Mouse (Mus musculus) heart, postnatal 0 days (tissue): ENCODE results near the gene Nbeal2. TPM values are rescaled to one million over a fixed set of nuclear protein-coding genes. Genes with fewer than 3 reads are reported as not detected.

Experiments
- ATAC-seq: fragments of 200-750 bp; cut with Nextera tagmentation; 2 replicates; pipeline ENCODE4 v1.8.0; 2017; ENCODE audit warnings: low read depth, moderate number of reproducible peaks, moderate library complexity; ENCODE audit not compliant: insufficient read depth
- DNase-seq: peaks from one replicate; pipeline ENCODE4 v3.0.0-alpha.2; 2016; ENCODE audit warnings: low spot score
- H3K27ac ChIP-seq: fragments of 300-500 bp; sonication (generic); 2 replicates; pipeline ENCODE4 v1.5.1; 2014; ENCODE audit warnings: low read depth, mild to moderate bottlenecking
- H3K27me3 ChIP-seq: fragments of 300-500 bp; sonication (generic); 2 replicates; pipeline ENCODE4 v1.6.1; 2014; ENCODE audit warnings: low read length, mixed read lengths; ENCODE audit not compliant: control insufficient read depth, insufficient read depth
- H3K36me3 ChIP-seq: fragments of 300-500 bp; sonication (generic); replicated peaks from 2 replicates; pipeline ENCODE4 v1.6.1; 2014; ENCODE audit warnings: low read length, mixed read lengths; ENCODE audit not compliant: control insufficient read depth, insufficient read depth
- H3K4me1 ChIP-seq: fragments of 300-500 bp; sonication (generic); 2 replicates; pipeline ENCODE4 v1.6.1; 2014; ENCODE audit warnings: antibody characterized with exemption; ENCODE audit not compliant: control insufficient read depth, insufficient read depth
- H3K4me2 ChIP-seq: fragments of 300-500 bp; sonication (generic); 2 replicates; pipeline ENCODE4 v1.6.1; 2014; ENCODE audit warnings: low read depth, mild to moderate bottlenecking, low read length, moderate library complexity
- H3K4me3 ChIP-seq: fragments of 300-500 bp; sonication (generic); 2 replicates; pipeline ENCODE4 v1.5.1; 2014; ENCODE audit warnings: low read depth, low read length
- H3K9ac ChIP-seq: fragments of 300-500 bp; sonication (generic); replicated peaks from 2 replicates; pipeline ENCODE4 v1.6.1; 2014; ENCODE audit warnings: low read depth, low read length, mixed read lengths
- H3K9me3 ChIP-seq: fragments of 300-500 bp; sonication (generic); replicated peaks from 2 replicates; pipeline ENCODE4 v1.6.1; 2016; ENCODE audit warnings: low read length; ENCODE audit not compliant: control insufficient read depth
- CTCF ChIP-seq: IDR thresholded peaks from 2 replicates; pipeline ENCODE4 v1.5.1; 2016; ENCODE audit warnings: antibody characterized with exemption, control low read depth, low read depth
- EP300 ChIP-seq: IDR thresholded peaks from 2 replicates; pipeline ENCODE4 v1.6.1; 2016; ENCODE audit warnings: antibody characterized with exemption, low read depth
- WGBS: fragments of 180-500 bp; shearing (Covaris S2); extraction: QIAGEN DNeasy Blood & Tissue Kit; methylation state at CpG from one replicate; pipeline ENCODE4 v1.1.7; 2014; 5-methylcytosine and 5-hydroxymethylcytosine counted together
- polyA plus RNA-seq: library from polyadenylated mRNA; unstranded; fragments of >200 nt; fragmentation: Nextera tagmentation; extraction: Ambion mirVana; gene quantifications from 2 replicates; pipeline ENCODE4 v1.2.1, GENCODE M21; 2015
- total RNA-seq: library from RNA; depleted of rRNA; stranded (reverse); fragments of >200 nt; gene quantifications from 2 replicates; pipeline ENCODE4 v1.2.3, GENCODE M21; 2014; ENCODE audit warnings: low replicate concordance

Nbeal2 gene
- total and polyA plus RNA-seq, 2 experiments from 2014 or later: 1.6 to 12.9 TPM

DNA sequence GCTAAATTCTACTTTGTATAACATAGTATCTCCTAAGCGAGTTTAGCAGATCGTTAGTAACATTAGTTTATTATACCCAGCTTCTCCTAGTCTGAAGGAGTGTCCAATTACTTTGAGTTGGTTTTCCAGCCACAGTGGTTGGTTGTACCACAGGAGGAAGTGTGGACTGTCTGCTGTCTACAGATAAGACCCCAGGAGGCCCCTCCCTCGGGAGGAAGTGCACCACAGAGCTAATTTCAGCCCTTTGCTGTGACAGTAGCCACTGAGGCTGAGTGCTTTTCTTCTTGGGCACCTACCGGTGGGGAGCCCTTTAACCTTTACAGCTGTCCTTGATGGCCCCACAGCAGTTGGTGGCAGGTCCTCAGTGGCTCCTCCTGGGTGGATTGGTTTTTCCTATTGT is 12.0 kb upstream of the Nbeal2 start:
- peak overlapping the region; percentile 77 for H3K27ac ChIP-seq
- H3K4me2 ChIP-seq: peak overlapping the region; percentile 29; the same call in 1 of the 2 replicates
- TF ChIP-seq EP300: peak; percentile 72
- no peak for TF ChIP-seq CTCF
- ATAC-seq (peak; percentile 79), DNase-seq (peak; percentile 79)
- no peaks in the 10 kb centered on the region for H3K27me3 ChIP-seq
- H3K36me3 ChIP-seq: no peaks in the 10 kb centered on the region
- H3K4me1 ChIP-seq: peaks cover 62% of the 10 kb centered on the region
- no peak overlapping the region for H3K9ac ChIP-seq
- H3K9me3 ChIP-seq: no peaks in the 10 kb centered on the region
- WGBS: 19% methylated on average over 4 of the region's 4 CpGs
- no peak overlapping the region for H3K4me3 ChIP-seq

DNA sequence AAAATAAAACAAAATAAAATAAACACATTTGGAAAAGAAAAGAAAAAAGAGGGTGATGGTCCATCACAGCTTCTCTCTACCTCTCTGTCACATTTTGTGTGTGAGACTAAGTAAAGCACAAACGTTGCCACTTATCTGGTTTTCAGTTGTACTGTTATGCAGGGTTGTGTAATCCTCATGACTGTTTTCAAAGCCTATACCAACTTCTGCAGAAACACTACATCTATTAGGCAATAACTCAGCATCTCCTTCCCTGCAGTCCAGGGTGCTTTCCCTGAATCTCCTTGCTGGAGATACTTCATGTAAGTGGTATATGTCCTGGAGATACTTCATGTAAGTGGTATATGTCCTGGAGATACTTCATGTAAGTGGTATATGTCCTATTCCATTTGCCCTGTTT is 8.9 kb upstream of the Nbeal2 start:
- Histone ChIP-seq H3K27me3 (no peaks in the 10 kb centered on the region), H3K27ac (no peak overlapping the region), H3K9ac (no peak overlapping the region), H3K4me3 (no peak overlapping the region), H3K4me2 (no peak overlapping the region), H3K4me1 (peaks cover 33% of the 10 kb centered on the region), H3K36me3 (no peaks in the 10 kb centered on the region; the same call in 1 of the 2 replicates), H3K9me3 (no peaks in the 10 kb centered on the region)
- WGBS: 68% methylated on average over 1 of the region's 1 CpGs
- DNase-seq (no peak), ATAC-seq (no peak)
- TF ChIP-seq CTCF (no peak), EP300 (no peak)

DNA sequence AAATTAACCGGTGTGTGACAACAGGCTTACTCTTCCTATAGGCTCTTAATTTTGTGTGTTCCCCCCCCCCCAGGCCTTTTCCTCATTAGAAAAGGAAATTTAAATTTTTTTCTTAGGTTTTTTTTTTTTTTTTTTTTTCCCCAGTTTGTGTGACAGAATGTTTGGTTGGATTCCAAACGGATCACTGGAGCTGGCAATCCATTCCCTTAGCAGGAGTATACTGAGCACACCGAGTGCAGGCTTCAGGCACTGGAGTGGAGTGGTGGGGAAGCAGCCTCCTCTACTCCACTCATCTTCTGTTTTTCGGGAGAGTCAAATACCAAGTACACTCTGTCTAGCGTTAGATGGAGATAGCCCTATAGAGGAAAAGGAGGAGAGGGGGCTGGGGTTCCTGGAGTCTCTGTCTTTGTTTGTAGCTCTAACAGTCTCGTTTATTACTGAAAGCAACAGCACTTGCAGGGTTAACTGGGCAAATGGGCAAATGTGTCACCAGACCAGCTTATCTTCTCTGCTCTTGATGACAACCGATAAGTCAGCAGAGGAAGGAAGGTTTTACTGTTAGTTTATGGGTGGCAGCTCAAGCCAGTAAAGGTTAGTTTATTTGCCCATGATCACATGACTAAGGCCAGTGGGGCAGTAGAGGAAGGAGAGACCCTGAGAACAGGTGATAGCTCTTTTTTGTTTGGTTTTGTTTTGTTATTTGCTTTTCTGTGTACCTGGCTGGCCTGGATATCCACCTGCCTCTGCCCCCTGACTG is 7.1 kb upstream of the Nbeal2 start:
- ATAC-seq: no peak
- Histone ChIP-seq H3K9ac (no peak overlapping the region), H3K4me1 (peaks cover 16% of the 10 kb centered on the region), H3K4me3 (no peak overlapping the region), H3K27ac (no peak overlapping the region), H3K4me2 (no peak overlapping the region), H3K36me3 (no peaks in the 10 kb centered on the region; the same call in 1 of the 2 replicates), H3K27me3 (no peaks in the 10 kb centered on the region), H3K9me3 (no peaks in the 10 kb centered on the region)
- TF ChIP-seq CTCF (no peak), EP300 (no peak)
- 54% methylated on average over 7 of the region's 7 CpGs for WGBS
- DNase-seq: no peak

DNA sequence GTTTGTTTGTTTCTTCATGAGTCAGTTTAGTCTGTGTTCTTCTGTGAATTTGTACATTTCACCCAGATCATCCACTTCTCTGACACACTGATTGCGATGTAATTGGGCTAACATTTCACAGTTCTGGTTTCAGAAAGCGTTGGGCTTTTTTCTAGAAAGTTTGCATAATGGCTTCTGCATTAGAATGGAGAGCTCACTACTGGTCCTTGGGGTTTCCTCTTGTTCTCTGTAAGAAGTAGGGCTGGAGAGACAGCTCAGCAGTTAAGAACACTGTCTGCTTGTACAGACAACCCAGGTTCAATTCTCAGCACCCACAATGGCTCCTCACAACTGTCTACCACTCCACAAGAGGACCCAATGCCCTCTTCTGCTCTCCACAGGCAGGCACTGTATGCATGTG is 6.2 kb upstream of the Nbeal2 start:
- no peak overlapping the region for H3K9ac ChIP-seq
- no peak for ATAC-seq
- WGBS: 90% methylated on average over 2 of the region's 2 CpGs
- H3K4me3 ChIP-seq: no peak overlapping the region
- H3K9me3 ChIP-seq: no peaks in the 10 kb centered on the region
- H3K36me3 ChIP-seq: no peaks in the 10 kb centered on the region; the same call in 1 of the 2 replicates
- TF ChIP-seq CTCF: no peak
- TF ChIP-seq EP300: no peak
- H3K27ac ChIP-seq: no peak overlapping the region
- H3K4me2 ChIP-seq: no peak overlapping the region
- DNase-seq: no peak
- H3K27me3 ChIP-seq: no peaks in the 10 kb centered on the region
- H3K4me1 ChIP-seq: peaks cover 12% of the 10 kb centered on the region; the same call in 1 of the 2 replicates

DNA sequence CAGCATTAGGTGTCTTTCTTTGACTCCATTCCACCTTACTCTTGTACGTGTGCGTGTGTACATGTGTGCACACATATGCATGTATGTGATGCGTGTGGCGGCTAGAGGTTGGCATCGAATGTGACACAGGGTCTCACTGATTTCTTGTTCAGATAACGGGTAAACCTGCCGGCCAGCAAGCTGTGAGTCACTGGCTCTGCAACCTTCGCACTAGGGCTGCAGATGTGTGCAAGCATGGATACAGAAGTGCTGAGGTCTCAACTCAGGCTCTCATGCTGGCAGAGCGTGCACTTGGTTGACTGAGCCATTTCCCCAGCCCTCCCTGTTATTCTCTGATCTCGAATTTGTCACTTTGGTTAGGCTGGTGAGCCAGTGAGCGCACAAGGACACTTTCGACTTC is 5.6 kb upstream of the Nbeal2 start:
- Histone ChIP-seq H3K27ac (no peak overlapping the region), H3K4me3 (no peak overlapping the region), H3K4me2 (no peak overlapping the region), H3K27me3 (no peaks in the 10 kb centered on the region), H3K4me1 (peaks cover 10% of the 10 kb centered on the region; the same call in 1 of the 2 replicates), H3K9ac (no peak overlapping the region), H3K9me3 (no peaks in the 10 kb centered on the region), H3K36me3 (no peaks in the 10 kb centered on the region; the same call in 1 of the 2 replicates)
- WGBS: 86% methylated on average over 12 of the region's 12 CpGs
- DNase-seq (no peak), ATAC-seq (no peak)
- no peak for TF ChIP-seq CTCF
- no peak for TF ChIP-seq EP300

DNA sequence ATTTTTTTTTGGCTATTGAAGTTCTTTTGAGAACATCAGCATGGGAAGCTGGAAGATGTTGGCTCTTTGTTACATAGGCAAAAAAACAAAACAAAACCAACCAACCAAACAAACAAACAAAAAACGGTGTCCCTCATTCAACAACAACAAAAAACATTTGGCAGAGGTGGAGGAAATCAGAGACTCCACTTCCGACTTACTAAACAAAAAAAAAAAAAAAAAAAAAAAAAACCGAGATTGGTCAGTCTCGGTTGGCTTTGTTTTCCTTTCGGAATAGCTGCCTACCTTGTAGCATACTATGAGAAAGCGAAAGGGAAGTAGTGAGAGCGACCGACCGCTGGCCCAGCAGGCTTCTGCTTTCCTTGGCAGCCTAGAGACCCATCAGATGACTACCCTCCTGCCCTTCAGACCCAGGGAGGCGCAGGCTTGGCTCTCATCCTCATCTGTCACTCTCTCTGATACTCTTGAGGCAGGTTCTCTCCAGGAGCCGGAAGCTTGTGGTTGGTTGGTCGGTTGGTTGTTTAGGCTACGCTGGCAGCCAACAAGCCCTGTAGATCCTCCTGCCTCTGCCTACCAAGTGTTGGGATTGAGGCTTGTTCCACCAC is 3.6 kb upstream of the Nbeal2 start:
- no peaks in the 10 kb centered on the region; the same call in 1 of the 2 replicates for H3K36me3 ChIP-seq
- H3K9ac ChIP-seq: peak overlapping the region; percentile 89
- H3K4me2 ChIP-seq: peak overlapping the region; percentile 79
- H3K27ac ChIP-seq: peak overlapping the region; percentile 97
- H3K27me3 ChIP-seq: no peaks in the 10 kb centered on the region
- peak overlapping the region; percentile 85 for H3K4me3 ChIP-seq
- TF ChIP-seq CTCF (no peak), EP300 (no peak)
- WGBS: 60% methylated on average over 13 of the region's 13 CpGs
- DNase-seq (peak; percentile 26), ATAC-seq (no peak)
- no peaks in the 10 kb centered on the region for H3K9me3 ChIP-seq
- peaks cover 15% of the 10 kb centered on the region; the same call in 1 of the 2 replicates for H3K4me1 ChIP-seq
